Mouse (Mus musculus) bone marrow macrophage, adult 2 months (primary cell): Measurements from ENCODE around the gene Dnajb7. TPM values are rescaled to one million over a fixed set of nuclear protein-coding genes. Genes with fewer than 3 reads are reported as not detected.

ENCODE experiments used
- H3K27ac ChIP-seq: 2 replicates; pipeline ENCODE4 v1.5.1; 2012; ENCODE audit warnings: low read depth, low read length; ENCODE audit not compliant: insufficient read depth
- H3K4me1 ChIP-seq: 2 replicates; pipeline ENCODE4 v1.6.1; 2012; ENCODE audit warnings: low read length; ENCODE audit not compliant: control insufficient read depth, insufficient read depth
- H3K4me3 ChIP-seq: 2 replicates; pipeline ENCODE4 v1.5.1; 2012; ENCODE audit warnings: mild to moderate bottlenecking, low read length, moderate library complexity; ENCODE audit not compliant: insufficient read depth
- CTCF ChIP-seq: IDR thresholded peaks from 2 replicates; pipeline ENCODE4 v1.5.1; 2012; ENCODE audit warnings: low read depth, mild to moderate bottlenecking, low read length, moderate library complexity
- POLR2A ChIP-seq: IDR thresholded peaks from 2 replicates; pipeline ENCODE4 v1.6.1; 2012; ENCODE audit warnings: mild to moderate bottlenecking, low read depth, low read length, borderline replicate concordance
- polyA plus RNA-seq: library from polyadenylated mRNA; stranded (reverse); fragments of >200 nt; gene quantifications from 2 replicates; pipeline ENCODE4 v1.2.4, GENCODE M21; 2012; ENCODE audit not compliant: missing spikeins, insufficient read depth, insufficient read length

The Dnajb7 gene
- polyA plus RNA-seq, 1 experiment: not detected

GRCm38 (mm10) chr15:81405008-81405407 lies 3.1 kb downstream of the Dnajb7 start:
- Histone ChIP-seq H3K4me3 (no peak overlapping the region), H3K27ac (no peak overlapping the region)
- TF ChIP-seq POLR2A (no peak), CTCF (no peak)

GRCm38 (mm10) chr15:81399638-81400315 lies 8.3 kb downstream of the Dnajb7 start, which contains the start of the genes St13 and Xpnpep3:
TSS of gene St13 (minus strand) at chr15:81400077.
TSS of gene Xpnpep3 (plus strand) at chr15:81400138.
- peak within 1 kb of the TSS; percentile 97 for H3K4me3 ChIP-seq
- TF ChIP-seq CTCF: no peak
- peaks cover 19% of the 10 kb centered on the region for H3K4me1 ChIP-seq
- H3K27ac ChIP-seq: peak within 1 kb of the TSS; percentile 99

More at GRCm38 (mm10) chr15:81405008-81405407, 3.1 kb downstream of the Dnajb7 start:
- peaks cover 12% of the 10 kb centered on the region for H3K4me1 ChIP-seq

GRCm38 (mm10) chr15:81399297-81399637 lies 8.8 kb downstream of the Dnajb7 start:
- TF ChIP-seq CTCF (no peak), POLR2A (no peak)
- H3K27ac ChIP-seq: peak overlapping the region; percentile 80
- peaks cover 21% of the 10 kb centered on the region for H3K4me1 ChIP-seq
- H3K4me3 ChIP-seq: peak overlapping the region; percentile 97

GRCm38 (mm10) chr15:81398189-81398588 lies 9.9 kb downstream of the Dnajb7 start:
- no peak overlapping the region for H3K27ac ChIP-seq
- no peak for TF ChIP-seq POLR2A
- TF ChIP-seq CTCF: no peak
- peak overlapping the region; percentile 97 for H3K4me3 ChIP-seq
- H3K4me1 ChIP-seq: peaks cover 29% of the 10 kb centered on the region

- TF ChIP-seq POLR2A (no peak), CTCF (no peak)
- H3K4me3 ChIP-seq: no peak overlapping the region
- H3K4me1 ChIP-seq: peaks cover 43% of the 10 kb centered on the region
- no peak overlapping the region for H3K27ac ChIP-seq
Measured at GRCm38 (mm10) chr15:81394211-81394915, 13.7 kb downstream of the Dnajb7 start.

GRCm38 (mm10) chr15:81392997-81393396 lies 15.1 kb downstream of the Dnajb7 start:
- Histone ChIP-seq H3K4me1 (peaks cover 44% of the 10 kb centered on the region), H3K4me3 (peak overlapping the region; percentile 29; the same call in 1 of the 2 replicates)
- TF ChIP-seq POLR2A: no peak
- TF ChIP-seq CTCF: no peak

GRCm38 (mm10) chr15:81386327-81386726 lies 21.8 kb downstream of the Dnajb7 start:
- H3K4me1 ChIP-seq: peaks cover 17% of the 10 kb centered on the region

More at GRCm38 (mm10) chr15:81392997-81393396, 15.1 kb downstream of the Dnajb7 start:
- H3K27ac ChIP-seq: peak overlapping the region; percentile 47; the same call in 1 of the 2 replicates

GRCm38 (mm10) chr15:81378845-81379244 lies 29.3 kb downstream of the Dnajb7 start:
- no peak overlapping the region for H3K4me3 ChIP-seq
- no peaks in the 10 kb centered on the region for H3K4me1 ChIP-seq
- TF ChIP-seq POLR2A: no peak
- H3K27ac ChIP-seq: no peak overlapping the region

More at GRCm38 (mm10) chr15:81386327-81386726, 21.8 kb downstream of the Dnajb7 start:
- no peak overlapping the region for H3K4me3 ChIP-seq
- no peak overlapping the region for H3K27ac ChIP-seq
- TF ChIP-seq CTCF: peak; percentile 30; the same call in 1 of the 2 replicates
- TF ChIP-seq POLR2A: no peak

GRCm38 (mm10) chr15:81374621-81375020 lies 33.5 kb downstream of the Dnajb7 start:
- Histone ChIP-seq H3K27ac (no peak overlapping the region), H3K4me1 (no peaks in the 10 kb centered on the region), H3K4me3 (no peak overlapping the region)
- TF ChIP-seq POLR2A: no peak
- TF ChIP-seq CTCF: no peak

- TF ChIP-seq CTCF (no peak), POLR2A (no peak)
- Histone ChIP-seq H3K27ac (no peak overlapping the region), H3K4me3 (no peak overlapping the region), H3K4me1 (peaks cover 10% of the 10 kb centered on the region)
Measured at GRCm38 (mm10) chr15:81370356-81370755, 37.7 kb downstream of the Dnajb7 start.
